Mouse (Mus musculus) layer of hippocampus, adult 9-11 months (tissue): Measurements from ENCODE around the gene Bcas3.

Experiments
- DNase-seq: peaks from one replicate; pipeline ENCODE4 v3.0.0; 2022

Gene Bcas3

DNA sequence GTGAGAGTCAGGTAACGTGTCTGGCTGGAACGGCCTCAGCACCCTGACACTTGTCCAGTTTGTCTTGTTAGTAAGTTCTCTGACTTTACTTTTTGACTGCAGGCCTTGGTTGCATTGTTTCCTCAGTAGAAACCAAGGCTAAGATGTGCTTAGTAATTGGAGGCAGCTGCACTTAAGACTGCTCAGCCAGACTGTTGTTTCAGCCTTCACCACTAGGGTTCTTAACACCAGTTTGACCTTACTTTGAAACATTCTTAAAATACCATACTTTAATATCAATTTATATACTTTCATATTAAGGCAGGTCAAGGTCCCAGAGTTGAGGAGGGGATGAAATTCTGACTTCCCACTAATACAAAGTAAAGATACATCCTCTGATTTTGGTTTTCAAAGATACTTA, 273.9 kb downstream of the Bcas3 start:
- DNase-seq, result no peak

DNA sequence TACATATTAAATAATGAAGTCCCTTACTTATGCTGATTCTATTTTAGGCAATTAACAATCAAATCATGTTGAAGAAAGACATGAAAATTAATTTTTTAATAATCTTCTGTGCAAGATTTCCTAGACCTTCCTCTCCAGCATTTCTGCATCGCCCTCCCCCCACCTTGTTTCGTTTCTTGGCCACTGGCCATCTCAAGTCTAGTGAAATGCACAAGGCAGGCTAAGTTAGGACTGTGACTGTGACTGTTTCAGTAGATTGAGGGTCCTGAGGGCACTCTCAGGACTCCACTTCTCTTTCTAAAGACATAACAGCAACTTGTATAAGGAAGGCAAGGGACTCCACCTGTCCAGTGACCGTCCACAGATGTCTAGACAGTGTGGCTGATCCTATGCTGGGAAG, 274.4 kb downstream of the Bcas3 start:
- no peak for DNase-seq

DNA sequence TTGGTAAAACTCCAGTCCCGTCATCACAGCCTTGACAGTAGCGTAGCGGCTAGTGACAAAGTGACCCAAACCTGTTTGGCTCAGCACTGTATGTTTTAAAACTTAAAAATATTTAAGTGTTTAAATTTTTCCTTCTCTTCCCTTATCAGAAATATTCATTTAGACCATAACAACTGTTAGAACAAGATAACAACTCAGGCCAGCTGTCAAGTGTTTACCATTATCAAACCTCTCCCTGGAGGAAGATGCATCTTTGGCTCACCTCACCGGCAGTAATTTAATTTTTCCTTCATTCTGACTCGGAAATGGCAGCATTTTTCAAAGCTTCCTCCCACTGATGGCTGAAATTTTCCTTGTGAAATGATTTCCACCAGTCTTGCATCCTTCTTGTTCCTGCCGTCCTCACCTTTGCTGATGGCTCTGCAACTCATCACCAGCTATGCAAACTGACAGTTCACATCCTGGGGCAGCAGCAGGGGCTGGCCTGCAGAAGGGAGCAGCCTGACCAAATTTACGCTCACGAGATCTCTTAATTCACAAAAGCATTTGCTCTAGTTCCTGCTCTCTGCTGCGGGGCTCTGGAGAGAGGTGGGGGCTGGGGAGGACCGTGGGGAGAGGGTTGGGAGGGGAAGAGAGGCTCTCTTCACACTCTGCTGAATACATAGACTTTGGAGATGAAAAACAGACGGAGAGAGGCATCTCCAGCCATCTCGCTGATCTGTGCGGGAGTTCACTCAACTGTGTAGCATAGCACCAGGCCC, 275.5 kb downstream of the Bcas3 start:
- no peak for DNase-seq

DNA sequence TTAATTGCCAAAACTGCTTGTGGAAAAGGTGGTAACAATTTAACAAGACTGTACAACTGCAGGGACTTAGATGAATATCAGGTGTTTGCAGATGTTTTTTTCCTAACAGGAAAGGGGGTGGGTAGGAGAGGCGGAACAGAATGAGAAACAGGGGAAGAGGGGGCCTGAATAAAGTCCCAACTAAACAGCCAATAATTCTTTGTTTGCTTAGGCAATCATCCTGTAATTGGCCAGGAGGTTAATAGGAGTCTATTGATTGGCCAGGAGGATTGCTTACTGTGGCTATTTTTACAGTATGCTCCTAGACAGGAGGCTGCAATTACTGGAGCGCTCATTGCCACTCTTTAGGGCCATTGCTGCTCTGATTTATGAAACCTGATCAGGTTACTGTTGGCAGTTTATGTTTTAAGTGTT, 279.6 kb downstream of the Bcas3 start:
- DNase-seq, result no peak

DNA sequence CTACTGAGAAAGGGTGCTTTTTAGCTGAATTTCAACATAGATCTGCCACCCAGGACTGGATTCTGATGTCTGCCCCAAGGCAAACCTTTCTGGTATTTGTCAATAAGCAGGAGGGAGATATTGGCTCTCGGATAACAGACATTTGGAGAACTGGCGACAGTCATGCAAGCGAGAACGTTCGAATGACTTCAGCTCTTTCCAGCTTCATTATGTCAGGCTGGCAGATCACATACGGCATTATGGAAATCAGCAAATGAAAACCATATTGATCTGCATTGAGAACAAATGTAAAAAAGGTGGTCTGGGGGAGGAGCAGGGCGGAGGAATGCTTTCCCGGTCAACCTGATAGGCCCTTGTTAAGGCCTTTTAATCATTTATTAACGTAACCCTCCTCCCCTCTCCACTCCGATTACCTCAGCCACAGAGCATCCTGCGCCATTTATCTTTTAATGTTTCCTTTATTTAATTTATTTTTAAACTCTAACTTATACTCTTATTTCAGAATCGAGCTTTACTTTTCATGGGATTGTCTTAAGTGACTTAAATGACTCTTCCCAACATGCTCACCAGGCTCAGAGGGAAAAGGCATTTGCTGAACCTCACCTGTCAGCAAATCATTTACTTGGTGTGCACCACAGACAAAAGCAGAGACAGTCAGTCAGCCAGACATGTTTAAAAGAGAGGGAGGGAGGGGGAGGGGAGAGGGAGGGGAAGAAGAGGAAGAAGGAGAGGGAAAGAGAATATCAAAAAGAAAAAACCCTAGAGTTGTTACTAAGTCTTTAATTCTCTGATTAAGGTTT, 285.9 kb downstream of the Bcas3 start:
- DNase-seq, result no peak

DNA sequence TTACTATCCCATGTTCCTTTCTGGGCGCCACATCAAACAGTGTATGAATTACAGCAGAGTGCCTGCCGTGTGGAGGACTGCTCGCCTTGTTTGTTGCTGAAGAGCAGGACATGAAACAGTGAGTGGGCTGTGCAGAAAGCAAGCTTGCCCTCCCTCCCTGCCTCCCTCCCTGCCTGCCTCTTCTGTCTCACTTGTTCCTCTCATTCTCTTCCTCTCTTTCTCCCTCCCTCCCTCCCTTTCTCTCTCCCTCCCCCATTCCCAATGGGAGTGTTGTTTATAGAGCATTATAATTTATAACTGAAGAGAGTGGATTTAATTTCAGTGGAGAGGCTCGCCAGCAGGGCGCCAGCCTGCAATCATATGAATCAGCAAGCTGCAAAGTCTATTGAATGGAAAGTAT, 287.7 kb downstream of the Bcas3 start:
- no peak for DNase-seq

DNA sequence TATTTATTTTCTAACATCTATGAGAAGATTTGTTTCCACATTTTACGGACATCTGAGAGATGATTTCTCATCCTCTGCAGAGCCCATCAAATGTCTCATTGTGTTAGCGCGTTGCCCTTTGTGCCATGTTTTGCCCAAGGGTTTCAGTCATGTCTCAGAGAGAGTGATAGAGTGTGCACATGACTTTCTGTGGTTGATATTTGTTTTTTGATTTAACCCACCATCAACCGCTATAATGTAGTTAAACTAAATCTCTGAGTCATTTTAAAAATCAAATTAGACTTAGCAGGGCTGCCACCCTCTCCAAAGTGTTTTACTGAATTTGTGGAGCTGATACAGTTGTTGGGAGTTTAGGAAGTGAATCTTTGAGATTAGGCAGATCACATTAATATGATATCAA, 288.5 kb downstream of the Bcas3 start:
- DNase-seq, result no peak

DNA sequence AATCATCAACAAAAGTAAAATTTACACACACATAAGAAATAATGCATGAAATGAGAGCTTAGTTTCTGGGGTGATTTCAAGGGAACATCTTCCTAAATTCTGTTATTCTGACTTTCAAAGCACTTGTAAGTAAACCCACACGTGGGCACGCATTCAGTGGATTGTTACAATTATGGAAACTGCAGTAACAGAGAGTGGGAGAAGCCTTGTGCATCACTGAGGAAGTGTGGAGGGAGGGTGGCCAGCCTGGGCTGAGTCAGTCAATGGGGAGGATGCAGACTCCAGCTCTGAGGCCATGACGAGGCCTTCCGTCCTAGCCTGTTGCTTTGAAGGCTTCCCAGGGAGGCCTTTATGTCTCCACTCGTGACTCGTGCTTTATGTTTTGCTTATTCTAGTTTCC, 289.6 kb downstream of the Bcas3 start:
- DNase-seq, result peak; percentile 42

DNA sequence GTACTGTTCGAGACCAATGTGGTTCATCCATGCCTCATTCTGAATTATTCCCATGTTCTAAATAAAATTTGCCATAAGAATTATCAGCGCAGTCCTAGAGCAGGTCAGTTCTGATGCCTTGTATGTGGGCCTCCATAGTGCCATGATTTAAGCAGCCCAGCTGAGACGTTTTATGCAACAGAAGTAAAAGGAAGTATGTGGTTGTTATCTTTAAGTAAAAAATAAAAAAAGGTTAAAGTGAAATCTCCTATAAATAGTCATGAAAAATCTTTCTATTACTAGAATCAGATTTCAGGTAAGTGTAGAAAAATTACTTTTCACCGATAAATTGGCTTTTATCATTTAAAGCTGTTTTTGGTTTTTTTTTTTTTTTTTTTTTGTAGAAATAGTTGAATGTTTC, 290.1 kb downstream of the Bcas3 start:
- DNase-seq, result no peak

DNA sequence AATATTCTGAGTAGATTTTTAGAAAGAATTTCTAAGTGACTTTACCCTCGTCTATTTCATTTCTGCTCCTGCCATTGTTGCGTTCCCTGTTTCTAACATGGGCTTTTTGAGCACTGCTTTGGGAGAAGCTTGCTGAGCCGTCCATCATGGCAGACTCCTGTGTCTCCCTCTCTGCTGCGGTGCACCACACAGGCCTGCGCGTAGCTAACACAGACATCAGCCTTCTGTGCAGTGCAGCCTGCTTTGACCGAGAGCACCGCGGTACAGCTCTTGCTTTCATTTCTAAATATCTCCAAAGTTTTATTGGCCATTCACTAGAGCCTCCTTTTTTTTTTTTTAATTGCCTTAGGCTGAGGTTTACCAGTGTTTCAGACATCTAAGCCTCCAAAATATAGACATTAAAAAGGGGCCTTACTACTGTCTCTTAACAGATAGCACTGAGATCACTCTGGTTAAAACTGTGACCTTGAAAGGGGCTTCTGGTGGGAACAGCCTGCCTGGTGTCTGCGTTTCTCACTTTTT, 290.6 kb downstream of the Bcas3 start:
- DNase-seq, result no peak

DNA sequence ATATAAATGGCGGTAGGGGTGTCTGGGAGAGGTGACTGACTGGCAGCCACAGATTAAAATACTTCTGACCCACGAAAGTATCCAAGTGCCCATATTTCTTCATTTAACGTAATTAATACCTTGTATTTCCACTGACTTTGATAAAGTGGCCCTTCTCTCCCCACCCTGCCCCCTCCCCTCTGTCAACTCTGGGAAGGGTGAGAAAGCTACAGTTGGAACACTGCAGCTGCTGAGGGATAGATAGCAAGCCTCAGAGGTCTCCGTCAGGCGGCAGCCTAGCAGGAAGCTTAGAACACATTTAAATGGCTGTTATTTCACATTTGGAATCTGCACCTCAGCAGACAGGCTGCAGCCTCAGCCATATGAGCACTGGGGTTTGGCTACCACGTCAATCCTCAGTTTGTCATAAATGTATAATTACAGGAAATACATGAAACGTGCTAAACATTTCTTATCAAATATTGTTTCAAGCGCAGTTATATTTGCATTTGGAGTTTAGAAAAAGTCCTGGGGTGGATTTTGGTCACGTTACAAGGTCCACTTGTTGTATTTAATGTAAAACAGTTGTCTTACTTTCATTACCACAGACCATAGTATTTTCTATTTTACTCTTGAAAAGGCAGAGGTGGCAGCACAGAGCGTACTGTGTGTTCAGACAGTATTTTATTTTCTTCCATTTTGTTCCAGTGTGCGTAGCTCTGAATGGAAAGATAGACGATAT, 291.2 kb downstream of the Bcas3 start:
- DNase-seq, result no peak

DNA sequence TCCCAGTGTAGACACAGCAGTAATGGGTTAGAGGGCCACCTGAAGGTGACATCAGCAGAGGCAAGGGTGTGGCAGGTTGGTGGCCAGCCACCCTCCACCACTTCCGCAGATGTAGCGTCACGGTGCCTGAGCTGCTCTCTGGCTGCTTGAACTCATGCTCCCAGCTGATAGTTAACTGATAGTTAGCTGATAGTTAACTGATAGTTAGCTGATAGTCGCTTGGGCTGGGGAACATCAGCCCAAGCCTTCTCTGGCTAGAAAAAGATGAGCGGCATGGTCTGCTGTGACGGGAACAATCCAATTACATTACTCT, 291.7 kb downstream of the Bcas3 start:
- no peak for DNase-seq

DNA sequence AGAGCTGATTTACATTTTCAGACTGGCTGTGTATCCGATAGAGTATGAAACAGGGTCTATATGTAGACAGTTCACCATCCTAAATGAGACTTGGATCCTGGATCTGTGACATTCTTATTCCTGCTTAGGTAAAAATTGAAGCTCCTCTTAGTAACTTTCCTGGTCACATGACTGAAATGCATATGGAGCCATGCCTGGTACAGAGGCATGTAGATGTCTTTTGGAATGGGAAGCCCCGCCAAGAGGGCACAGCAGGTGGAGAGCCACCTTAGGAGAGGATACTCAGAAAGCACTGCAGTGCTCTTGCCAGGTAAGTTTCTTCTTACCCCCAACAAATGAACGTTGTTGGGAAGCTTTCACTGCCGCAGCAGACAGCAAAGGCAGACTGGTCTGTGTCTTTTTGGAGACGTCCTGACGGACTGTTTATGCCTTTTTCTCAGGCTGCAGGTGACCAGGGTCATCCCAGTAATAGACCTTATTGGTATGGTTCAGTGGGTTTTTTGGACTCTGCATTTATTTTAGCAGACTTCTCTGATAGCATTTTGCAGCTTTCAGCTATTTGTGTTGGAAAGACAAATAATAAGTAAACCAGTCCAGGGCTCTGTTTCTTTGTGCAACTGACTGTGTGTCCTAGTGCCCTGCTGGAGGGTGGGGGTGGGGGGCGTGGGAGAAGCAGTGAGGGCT, 292.3 kb downstream of the Bcas3 start:
- no peak for DNase-seq

DNA sequence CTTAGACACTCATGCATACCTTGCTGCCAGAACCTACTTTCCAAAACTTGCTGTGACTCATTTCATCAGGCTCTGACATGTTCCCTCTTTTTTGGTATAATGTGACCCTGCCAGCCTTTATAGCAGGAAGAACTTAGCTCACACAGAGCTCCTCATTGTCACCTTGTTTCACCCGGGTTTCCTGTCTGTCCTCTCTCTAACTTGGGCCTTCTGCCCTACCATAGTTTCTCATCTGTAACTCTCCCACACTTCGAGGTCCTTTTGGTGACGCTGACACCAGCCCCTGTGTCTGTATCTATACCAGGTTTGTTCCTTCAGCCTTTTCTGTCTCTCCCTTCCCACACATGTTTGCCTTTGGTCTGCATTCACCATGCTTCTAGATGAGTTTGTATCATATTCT, 295.9 kb downstream of the Bcas3 start:
- no peak for DNase-seq

DNA sequence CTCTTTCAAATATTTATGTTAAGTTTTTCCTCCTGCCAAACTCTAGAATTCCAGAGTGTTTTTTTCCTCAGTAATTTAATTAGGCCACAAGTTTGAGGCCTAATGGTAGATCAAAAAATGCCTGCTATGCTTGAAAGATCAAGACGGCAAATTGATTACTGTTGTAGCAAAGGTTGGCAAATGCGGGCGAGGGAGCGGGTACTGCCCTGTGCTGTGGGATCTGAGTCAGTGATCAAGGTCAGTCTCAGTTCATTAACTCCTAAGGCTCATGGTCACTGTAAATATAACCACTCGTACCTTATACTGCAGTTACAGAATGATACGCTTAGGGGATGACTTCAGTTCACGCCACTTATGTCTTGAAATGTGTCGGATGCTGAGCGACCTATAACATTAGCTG, 296.4 kb downstream of the Bcas3 start:
- DNase-seq, result no peak

DNA sequence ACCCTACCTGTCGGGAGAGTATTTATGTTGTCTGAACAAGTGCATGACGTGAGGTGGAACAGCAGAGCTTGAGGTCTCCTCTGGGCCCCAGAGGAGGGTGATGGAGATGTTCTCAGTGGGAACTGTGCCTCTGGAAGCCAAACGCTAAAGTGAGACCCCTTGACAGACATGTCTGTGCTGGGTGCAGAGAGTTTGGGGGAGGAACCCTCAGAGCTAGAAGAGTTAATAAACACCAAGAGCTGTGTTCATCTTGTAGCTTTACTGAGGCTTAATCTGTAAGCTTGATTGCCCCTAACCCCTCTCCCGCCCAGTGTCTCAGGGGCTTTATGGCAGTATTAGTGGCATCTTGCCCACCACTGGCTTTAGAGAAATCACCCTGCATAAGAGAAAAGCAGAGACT, 304.5 kb downstream of the Bcas3 start:
- no peak for DNase-seq

DNA sequence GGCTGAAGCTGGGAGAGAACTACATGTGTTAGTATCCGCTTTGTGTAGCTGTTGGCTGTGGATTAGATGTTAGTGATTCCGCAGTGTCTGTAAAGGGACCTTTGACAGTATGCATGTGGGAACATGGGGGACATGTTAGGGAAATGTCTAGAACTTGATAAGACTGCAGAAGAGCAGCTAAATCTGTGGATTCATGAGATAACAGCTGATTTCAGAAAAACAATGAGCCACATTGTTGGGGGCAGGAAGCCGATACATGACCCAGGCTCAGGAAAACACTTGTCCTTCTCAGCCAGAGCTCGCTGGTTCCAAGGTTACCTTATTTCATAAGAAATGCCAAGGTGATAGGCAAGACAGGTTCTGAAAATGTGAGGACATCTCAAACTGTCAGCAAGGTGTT, 307.3 kb downstream of the Bcas3 start:
- no peak for DNase-seq

DNA sequence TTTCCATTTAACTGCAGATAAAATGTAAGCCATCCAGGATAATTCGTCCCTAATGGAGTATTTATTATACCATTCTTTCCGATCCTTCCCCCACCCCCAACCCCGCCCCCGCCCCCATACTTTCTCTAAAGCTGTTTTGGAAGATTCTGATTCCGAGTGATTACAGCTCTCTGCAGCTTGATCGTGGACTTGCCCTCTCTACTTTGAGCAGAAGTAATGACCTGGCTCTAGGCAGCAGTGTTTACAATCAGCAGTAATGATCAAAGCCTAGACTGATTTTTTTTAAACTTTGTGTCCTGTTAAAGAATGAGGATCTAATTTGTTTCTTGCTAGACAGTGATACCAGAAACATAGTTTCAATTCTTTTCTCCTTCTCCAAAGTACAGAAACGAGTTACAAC, 314.2 kb downstream of the Bcas3 start:
- DNase-seq, result no peak

DNA sequence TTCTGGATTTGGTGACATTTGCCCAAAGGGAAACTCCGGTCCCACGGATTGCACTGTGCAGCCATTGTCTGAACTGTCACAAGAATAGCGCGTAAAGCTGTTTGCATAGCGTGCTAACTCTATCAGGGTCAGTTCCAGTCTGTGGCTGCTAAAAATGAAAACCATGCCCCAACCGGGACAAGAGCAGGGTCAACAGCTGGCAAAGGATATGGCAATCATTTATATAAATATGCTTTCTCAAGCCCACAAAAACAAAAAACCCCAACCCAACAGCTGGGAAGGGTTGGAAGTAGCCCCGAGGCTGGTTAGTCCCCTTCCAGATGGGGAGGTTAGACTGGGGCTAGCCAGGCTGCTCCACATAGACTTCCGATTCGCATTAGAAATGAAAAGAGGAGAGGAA, 314.8 kb downstream of the Bcas3 start:
- DNase-seq, result no peak

DNA sequence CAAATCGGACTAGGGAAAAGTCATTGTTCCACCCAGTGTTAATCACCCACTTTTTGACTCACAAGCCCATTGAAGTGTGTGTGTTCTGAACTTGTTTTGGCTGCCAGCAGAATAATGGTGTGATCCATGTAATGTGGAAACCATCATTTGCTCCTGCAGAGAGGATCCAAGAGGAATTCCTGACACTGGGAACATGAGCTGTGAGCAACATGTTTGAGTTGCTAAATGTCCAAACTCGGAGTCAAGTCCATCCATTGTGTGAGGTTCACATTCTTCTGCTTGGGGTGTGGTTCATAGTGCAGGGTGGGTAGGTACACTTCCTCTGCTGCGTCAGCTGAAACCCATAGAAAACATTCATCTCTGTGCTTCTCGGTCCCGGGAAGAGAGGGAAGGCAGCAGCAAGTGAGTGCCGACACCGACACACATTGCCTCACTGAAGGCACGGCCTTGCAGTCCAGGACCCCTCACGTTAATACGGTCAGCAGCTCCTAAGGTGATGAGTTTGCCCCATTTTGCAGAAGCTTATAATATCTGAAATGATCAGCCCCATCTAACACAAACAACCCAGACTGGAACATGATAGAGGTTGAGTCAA, 320.0 kb downstream of the Bcas3 start:
- DNase-seq, result no peak

DNA sequence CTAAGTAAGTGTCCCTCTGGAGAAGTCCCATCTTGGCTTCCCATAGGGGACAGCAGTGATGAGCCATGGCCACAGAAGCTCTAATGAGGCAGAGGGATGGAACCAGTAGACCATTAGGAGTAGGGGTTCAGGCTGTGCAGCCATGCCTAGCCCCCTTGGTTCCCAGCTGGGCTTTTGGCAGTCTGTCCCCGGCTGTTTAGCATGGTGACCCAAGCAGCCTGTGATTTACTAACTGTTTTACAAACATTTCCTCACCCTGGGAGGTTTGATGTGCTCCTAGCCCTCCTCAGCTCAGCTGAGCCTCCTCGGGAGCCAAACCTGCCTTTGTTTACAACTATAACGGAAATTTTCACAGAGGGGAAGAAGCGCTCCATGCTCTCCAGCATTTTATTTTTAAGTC, 322.3 kb downstream of the Bcas3 start:
- DNase-seq, result no peak

DNA sequence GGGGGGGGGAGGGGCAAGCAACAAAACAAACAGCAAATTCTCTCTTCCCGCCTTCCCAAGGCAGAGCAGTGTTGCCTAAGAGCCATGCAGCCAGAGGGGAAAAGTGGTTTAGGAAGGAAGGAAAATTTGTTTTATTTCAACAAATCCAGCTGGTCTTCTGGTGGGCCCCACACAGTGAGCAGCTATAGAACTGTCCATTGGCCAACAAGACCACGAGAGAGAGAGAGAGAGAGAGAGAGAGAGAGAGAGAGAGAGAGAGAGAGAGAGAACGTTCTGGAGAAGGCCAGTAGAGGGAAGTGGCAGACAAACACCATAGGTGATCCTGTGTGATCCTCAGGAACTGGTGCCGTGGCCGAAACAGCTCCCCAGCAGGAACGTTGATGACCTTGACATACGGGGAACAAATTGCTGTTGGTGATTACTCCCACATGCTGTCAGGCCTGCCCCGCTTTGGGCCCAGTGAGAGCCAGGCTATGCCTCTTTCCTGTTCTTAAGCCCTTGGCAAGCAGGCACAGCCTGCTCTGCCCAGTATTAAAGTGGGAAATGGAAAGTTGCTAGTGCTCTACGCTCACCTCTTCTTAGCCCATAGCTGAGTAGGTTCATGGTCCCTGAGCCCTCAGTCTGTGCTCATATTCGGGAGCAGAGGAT, 323.5 kb downstream of the Bcas3 start:
- no peak for DNase-seq
